Mouse (Mus musculus) stomach, postnatal 0 days (tissue): ENCODE results near the gene Pwp2. TPM values are rescaled to one million over a fixed set of nuclear protein-coding genes. Genes with fewer than 3 reads are reported as not detected.

Experiments
- ATAC-seq: fragments of 200-750 bp; cut with Nextera tagmentation; 2 replicates; pipeline ENCODE4 v1.8.0; 2017; ENCODE audit not compliant: low FRiP score, low TSS enrichment
- DNase-seq: peaks from one replicate; pipeline ENCODE4 v3.0.0-alpha.2; 2016; ENCODE audit warnings: low spot score
- H3K27ac ChIP-seq: fragments of 300-500 bp; sonication (generic); replicated peaks from 2 replicates; pipeline ENCODE4 v1.5.1; 2014; ENCODE audit warnings: mild to moderate bottlenecking, control low read depth
- H3K27me3 ChIP-seq: fragments of 300-500 bp; sonication (generic); 2 replicates; pipeline ENCODE4 v1.6.1; 2014; ENCODE audit warnings: low read length; ENCODE audit not compliant: control insufficient read depth, insufficient read depth
- H3K36me3 ChIP-seq: fragments of 300-500 bp; sonication (generic); 2 replicates; pipeline ENCODE4 v1.6.1; 2014; ENCODE audit warnings: low read length, mixed read lengths; ENCODE audit not compliant: control insufficient read depth, insufficient read depth
- H3K4me1 ChIP-seq: fragments of 300-500 bp; sonication (generic); replicated peaks from 2 replicates; pipeline ENCODE4 v1.6.1; 2014; ENCODE audit warnings: antibody characterized with exemption; ENCODE audit not compliant: control insufficient read depth, insufficient read depth
- H3K4me2 ChIP-seq: fragments of 300-500 bp; sonication (generic); replicated peaks from 2 replicates; pipeline ENCODE4 v1.6.1; 2014; ENCODE audit warnings: low read depth, mild to moderate bottlenecking, control low read depth, moderate library complexity
- H3K4me3 ChIP-seq: fragments of 300-500 bp; sonication (generic); 2 replicates; pipeline ENCODE4 v1.5.1; 2014; ENCODE audit warnings: low read depth, low read length, control low read depth
- H3K9ac ChIP-seq: fragments of 300-500 bp; sonication (generic); 2 replicates; pipeline ENCODE4 v1.6.1; 2014; ENCODE audit warnings: mild to moderate bottlenecking, low read length, control low read depth, mixed read lengths
- H3K9me3 ChIP-seq: fragments of 300-500 bp; sonication (generic); 2 replicates; pipeline ENCODE4 v1.6.1; 2016; ENCODE audit warnings: low read length; ENCODE audit not compliant: control insufficient read depth
- CTCF ChIP-seq: IDR thresholded peaks from 2 replicates; pipeline ENCODE4 v1.5.1; 2016; ENCODE audit warnings: antibody characterized with exemption, low read depth, mild to moderate bottlenecking, moderate library complexity
- EP300 ChIP-seq: optimal IDR thresholded peaks from 2 replicates; pipeline ENCODE3; 2016; ENCODE audit warnings: antibody characterized with exemption
- WGBS: fragments of 180-500 bp; shearing (Covaris S2); extraction: QIAGEN DNeasy Blood & Tissue Kit; methylation state at CpG from one replicate; pipeline ENCODE4 v1.1.7; 2014; 5-methylcytosine and 5-hydroxymethylcytosine counted together
- polyA plus RNA-seq: library from polyadenylated mRNA; unstranded; fragments of >200 nt; fragmentation: Nextera tagmentation; extraction: Ambion mirVana; gene quantifications from 2 replicates; pipeline ENCODE4 v1.2.1, GENCODE M21; 2015

Pwp2 gene
- polyA plus RNA-seq, 1 experiment from 2014 or later: 6.2 TPM

GRCm38 (mm10) chr10:78227875-78228559 lies 43.1 kb upstream of the Pwp2 start:
- Histone ChIP-seq H3K4me3 (no peak overlapping the region), H3K27ac (no peak overlapping the region), H3K9me3 (no peaks in the 10 kb centered on the region), H3K27me3 (no peaks in the 10 kb centered on the region), H3K4me1 (no peaks in the 10 kb centered on the region), H3K9ac (no peak overlapping the region), H3K4me2 (no peak overlapping the region), H3K36me3 (peaks cover 10% of the 10 kb centered on the region; the same call in 1 of the 2 replicates)
- no peak for DNase-seq
- 84% methylated on average over 8 of the region's 8 CpGs for WGBS
- TF ChIP-seq EP300 (no peak), CTCF (no peak)
- no peak for ATAC-seq

DNA sequence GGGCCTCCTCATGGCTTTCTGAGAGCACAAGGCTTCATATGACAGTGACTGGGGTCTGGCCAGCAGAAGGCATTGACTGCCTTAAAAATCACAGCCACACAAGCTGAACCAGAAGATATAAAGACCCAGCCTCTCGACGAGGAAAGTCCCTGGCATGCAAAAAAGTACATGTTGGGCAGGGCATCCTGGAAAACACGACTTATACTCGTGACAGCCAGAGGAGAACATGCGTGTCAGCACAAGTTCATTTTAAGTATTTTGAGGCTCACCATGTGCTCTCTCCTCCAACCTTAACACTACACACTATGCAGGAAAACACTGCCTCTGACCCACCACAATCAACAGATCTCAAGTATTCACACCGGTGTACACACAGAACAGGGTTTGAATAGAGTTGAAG lies 39.2 kb upstream of the Pwp2 start:
- H3K9ac ChIP-seq: no peak overlapping the region
- TF ChIP-seq CTCF (no peak), EP300 (no peak)
- no peak overlapping the region for H3K4me2 ChIP-seq
- H3K9me3 ChIP-seq: no peaks in the 10 kb centered on the region
- WGBS: 72% methylated on average over 6 of the region's 6 CpGs
- no peak for DNase-seq
- H3K4me3 ChIP-seq: no peak overlapping the region
- peaks cover 17% of the 10 kb centered on the region for H3K36me3 ChIP-seq
- no peak for ATAC-seq
- H3K27me3 ChIP-seq: no peaks in the 10 kb centered on the region
- H3K4me1 ChIP-seq: no peaks in the 10 kb centered on the region
- 0 out of 2 replicates have a peak overlapping the region, but pooled peaks have one; percentile 30 for H3K27ac ChIP-seq

- Histone ChIP-seq H3K4me2 (no peak overlapping the region), H3K4me1 (no peaks in the 10 kb centered on the region), H3K9ac (no peak overlapping the region; the same call in 1 of the 2 replicates), H3K36me3 (peaks cover 11% of the 10 kb centered on the region), H3K4me3 (no peak overlapping the region), H3K27me3 (no peaks in the 10 kb centered on the region), H3K9me3 (no peaks in the 10 kb centered on the region), H3K27ac (no peak overlapping the region)
- ATAC-seq (no peak), DNase-seq (no peak)
- TF ChIP-seq EP300: no peak
- no peak for TF ChIP-seq CTCF
- WGBS: 76% methylated on average over 4 of the region's 4 CpGs
These were observed 38.0 kb upstream of the Pwp2 start for GRCm38 (mm10) chr10:78222908-78223307.

GRCm38 (mm10) chr10:78221315-78221714 lies 36.4 kb upstream of the Pwp2 start:
- TF ChIP-seq EP300 (no peak), CTCF (no peak)
- Histone ChIP-seq H3K4me2 (no peak overlapping the region), H3K27me3 (no peaks in the 10 kb centered on the region), H3K9me3 (no peaks in the 10 kb centered on the region), H3K36me3 (peaks cover 10% of the 10 kb centered on the region), H3K9ac (no peak overlapping the region), H3K4me3 (no peak overlapping the region), H3K4me1 (no peaks in the 10 kb centered on the region), H3K27ac (no peak overlapping the region)
- ATAC-seq (no peak), DNase-seq (no peak)
- WGBS: 92% methylated on average over 7 of the region's 7 CpGs

DNA sequence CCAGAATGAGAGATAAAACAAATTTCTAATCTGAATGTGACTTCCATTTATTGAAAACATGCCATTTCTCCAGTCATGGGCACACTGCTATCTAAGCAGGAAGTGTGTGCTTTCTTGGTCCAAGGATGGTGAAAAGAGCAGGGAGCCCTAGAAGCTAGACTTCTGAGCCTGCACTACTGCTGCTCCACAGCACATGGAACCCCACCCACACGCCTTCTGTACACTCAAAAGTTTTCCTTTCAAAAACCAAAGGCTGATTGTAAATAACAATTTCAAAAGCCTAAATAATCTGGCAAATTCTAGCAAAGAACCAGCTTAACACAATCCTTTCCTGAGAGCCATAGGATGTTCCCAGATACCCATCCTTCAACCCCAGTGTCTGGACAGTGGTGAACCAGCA lies 34.6 kb upstream of the Pwp2 start:
- 82% methylated on average over 1 of the region's 1 CpGs for WGBS
- H3K9ac ChIP-seq: no peak overlapping the region
- no peak for TF ChIP-seq CTCF
- TF ChIP-seq EP300: no peak
- no peaks in the 10 kb centered on the region for H3K9me3 ChIP-seq
- ATAC-seq (no peak), DNase-seq (no peak)
- H3K27ac ChIP-seq: no peak overlapping the region
- peaks cover 12% of the 10 kb centered on the region for H3K36me3 ChIP-seq
- H3K27me3 ChIP-seq: no peaks in the 10 kb centered on the region
- no peak overlapping the region for H3K4me2 ChIP-seq
- no peak overlapping the region for H3K4me3 ChIP-seq
- H3K4me1 ChIP-seq: no peaks in the 10 kb centered on the region

DNA sequence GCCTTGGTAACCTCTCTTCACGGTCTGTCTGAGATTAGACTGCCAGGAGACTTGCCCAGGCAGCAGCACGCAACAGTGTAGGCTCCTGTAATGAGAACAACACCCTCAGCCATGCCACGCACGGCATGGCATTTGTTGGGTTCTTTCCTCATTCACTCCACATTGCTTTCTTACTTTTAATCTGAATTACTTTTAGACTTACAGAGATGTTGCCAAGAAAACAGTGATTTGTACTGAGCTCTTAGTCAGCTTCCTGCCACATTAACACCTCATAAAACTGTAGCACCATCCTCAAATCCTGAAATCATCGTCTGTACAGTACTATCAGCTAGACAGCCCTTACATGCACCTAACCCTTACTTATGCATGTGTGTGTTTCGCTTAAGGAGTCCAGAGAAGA lies 33.6 kb upstream of the Pwp2 start:
- WGBS: 77% methylated on average over 6 of the region's 6 CpGs

More for the DNA sequence above, 33.6 kb upstream of the Pwp2 start:
- no peak overlapping the region for H3K9ac ChIP-seq
- no peaks in the 10 kb centered on the region for H3K27me3 ChIP-seq
- no peak overlapping the region for H3K4me3 ChIP-seq
- TF ChIP-seq EP300 (no peak), CTCF (no peak)
- H3K9me3 ChIP-seq: no peaks in the 10 kb centered on the region
- peaks cover 20% of the 10 kb centered on the region for H3K36me3 ChIP-seq
- no peak overlapping the region for H3K27ac ChIP-seq
- H3K4me2 ChIP-seq: no peak overlapping the region
- no peaks in the 10 kb centered on the region for H3K4me1 ChIP-seq
- ATAC-seq (no peak), DNase-seq (no peak)
